Mouse (Mus musculus) testis, adult 2 months (tissue): Measurements from ENCODE around the gene Pnkp.

Experiments
- CTCF ChIP-seq: fragments of 200-500 bp; IDR thresholded peaks from 2 replicates; pipeline ENCODE4 v1.5.1; 2012; ENCODE audit warnings: low read depth, mild to moderate bottlenecking, inconsistent platforms, low read length, moderate library complexity; ENCODE audit not compliant: control insufficient read depth, insufficient read depth, insufficient replicate concordance
- POLR2A ChIP-seq: fragments of 200-500 bp; IDR thresholded peaks from 2 replicates; pipeline ENCODE4 v1.6.1; 2012; ENCODE audit warnings: low read depth, mild to moderate bottlenecking, inconsistent platforms, low read length, moderate library complexity; ENCODE audit not compliant: control insufficient read depth

DNA sequence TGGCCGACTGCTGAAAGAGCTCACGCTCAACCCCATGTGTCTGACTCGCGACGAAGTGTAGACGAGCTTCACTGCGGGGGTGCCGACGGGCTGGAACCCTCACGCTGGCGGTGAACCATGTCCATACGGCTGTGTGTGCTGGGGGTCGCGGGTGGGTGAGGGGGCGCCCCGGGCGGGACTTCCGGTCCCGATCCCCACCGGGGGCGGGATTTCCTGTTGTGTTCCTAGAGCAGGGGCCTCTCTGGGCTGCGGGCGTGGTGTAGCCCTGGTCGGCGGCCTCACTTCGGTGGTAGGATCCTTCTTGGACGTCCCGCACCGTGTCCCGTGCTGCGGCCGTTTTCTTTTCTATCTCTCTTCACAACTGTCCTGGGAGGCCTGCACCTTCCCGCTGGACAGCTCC lies 6.8 kb upstream of the Pnkp start:
- no peak for TF ChIP-seq CTCF
- TF ChIP-seq POLR2A = no peak
